Mouse (Mus musculus): ENCODE data around the gene Heph. TPM values are rescaled to one million over a fixed set of nuclear protein-coding genes. Genes with fewer than 3 reads are reported as not detected.

Gene Heph
- 20.0 and 33.0 TPM in 2 replicates for polyA plus RNA-seq (2012; rRNA removed; ENCODE audit: low replicate concordance)

GRCm38 (mm10) chrX:96455149-96455548, at the start of gene Heph:
TSS of gene Heph (plus strand) at chrX:96455359.

DNA sequence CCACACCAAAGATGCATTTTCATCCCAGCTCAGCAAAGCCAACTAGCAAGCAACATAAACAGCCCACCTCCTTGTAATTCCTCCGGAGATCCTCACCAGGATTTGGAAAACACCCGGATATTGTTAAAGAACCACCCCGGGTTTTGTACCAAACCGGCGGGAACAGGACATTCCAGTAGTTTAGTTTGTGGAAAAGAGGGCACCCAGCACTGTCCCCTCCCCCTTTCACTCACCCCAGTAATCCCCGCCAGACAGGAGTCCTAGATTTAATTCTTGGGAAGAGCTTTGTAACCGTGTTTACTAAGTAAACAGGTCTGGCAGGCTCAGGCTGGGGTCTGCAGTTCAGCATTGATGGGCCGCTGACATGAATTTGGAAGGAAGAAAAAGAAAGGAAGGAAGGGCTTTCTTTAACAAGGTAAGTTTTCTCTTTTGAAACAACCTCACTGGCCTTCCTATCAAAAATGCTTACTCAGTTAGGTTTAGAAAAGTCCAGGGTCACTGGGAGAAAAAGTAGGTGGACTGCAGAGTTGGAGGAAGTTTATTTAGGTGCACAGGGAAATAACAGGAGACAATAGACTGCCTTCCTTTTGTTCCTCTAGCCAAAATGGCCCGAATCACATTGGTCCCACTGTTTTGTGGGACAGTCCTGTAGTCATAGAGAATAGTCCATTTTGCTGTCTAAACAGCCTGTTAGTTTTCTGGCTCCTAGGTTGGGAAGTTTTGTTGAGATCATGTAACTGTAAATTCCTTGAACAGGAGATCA, 1.2 kb downstream of the Heph start, which contains the start of gene Hsf3:
Hsf3 (minus strand) TSS at position 94 of the 763 bp plus-strand sequence.

Other genes with a start within 250 kb of the Heph start
- gene Vsig4, start 161.9 kb upstream of the Heph start, polyA plus RNA-seq (2012; rRNA removed; ENCODE audit: low replicate concordance): 0.08 and 0.26 TPM in 2 replicates
- 0.04 and 0.17 TPM in 2 replicates for gene Hsf3, start 935 bp downstream of the Heph start, polyA plus RNA-seq (2012; rRNA removed; ENCODE audit: low replicate concordance)

All from subcutaneous adipose tissue, adult 2 months (tissue).